Mouse (Mus musculus) kidney, adult 2 months (tissue): ENCODE data around the gene 4921530L21Rik. TPM values are rescaled to one million over a fixed set of nuclear protein-coding genes. Genes with fewer than 3 reads are reported as not detected.

Source experiments
- DNase-seq: peaks from one replicate; pipeline ENCODE4 v3.0.0; 2021
- H3K27ac ChIP-seq: fragments of 200-500 bp; 2 replicates; pipeline ENCODE4 v1.5.1; 2012; ENCODE audit warnings: low read depth, low read length, control low read depth, inconsistent platforms; ENCODE audit not compliant: insufficient read depth
- H3K27me3 ChIP-seq: fragments of 200-500 bp; replicated peaks from 2 replicates; pipeline ENCODE4 v1.6.1; 2012; ENCODE audit warnings: mild to moderate bottlenecking, moderate library complexity, low read length, inconsistent platforms; ENCODE audit not compliant: control insufficient read depth, insufficient read depth
- H3K36me3 ChIP-seq: fragments of 200-500 bp; 2 replicates; pipeline ENCODE4 v1.6.1; 2012; ENCODE audit warnings: mild to moderate bottlenecking, moderate library complexity, low read length, inconsistent platforms; ENCODE audit not compliant: control insufficient read depth, insufficient read depth
- H3K4me1 ChIP-seq: fragments of 200-500 bp; 2 replicates; pipeline ENCODE4 v1.6.1; 2011; ENCODE audit warnings: low read length; ENCODE audit not compliant: control insufficient read depth, insufficient read depth
- H3K4me3 ChIP-seq: fragments of 200-500 bp; 2 replicates; pipeline ENCODE4 v1.5.1; 2011; ENCODE audit warnings: mild to moderate bottlenecking, low read depth, low read length, control low read depth; ENCODE audit not compliant: insufficient read depth
- CTCF ChIP-seq: fragments of 200-500 bp; conservative IDR thresholded peaks from 2 replicates; pipeline ENCODE4 v1.5.1; 2011; ENCODE audit warnings: low read depth, mild to moderate bottlenecking, control low read depth, low read length, moderate library complexity, mixed read lengths; ENCODE audit not compliant: insufficient read depth, insufficient read length
- POLR2A ChIP-seq: fragments of 200-500 bp; IDR thresholded peaks from one replicate; pipeline ENCODE4 v1.6.1; 2011; ENCODE audit warnings: low read depth, low read length, control low read depth
- WGBS: fragments of 180-500 bp; shearing (Covaris S2); methylation state at CpG from one replicate; pipeline ENCODE4 v1.1.7; 2018; 5-methylcytosine and 5-hydroxymethylcytosine counted together
- polyA plus RNA-seq: library from polyadenylated mRNA; depleted of rRNA; stranded (reverse); fragments of >200 nt; gene quantifications from 2 replicates; pipeline ENCODE4 v1.2.3, GENCODE M21; 2012

The 4921530L21Rik gene
- polyA plus RNA-seq, 1 experiment = not detected

GRCm38 (mm10) chr14:95899458-95899857 lies 18.4 kb downstream of the 4921530L21Rik start:
- Histone ChIP-seq H3K27me3 (no peaks in the 10 kb centered on the region), H3K36me3 (no peaks in the 10 kb centered on the region), H3K4me3 (no peak overlapping the region), H3K4me1 (no peaks in the 10 kb centered on the region), H3K27ac (no peak overlapping the region)
- no peak for DNase-seq
- 53% methylated on average over 6 of the region's 6 CpGs for WGBS
- TF ChIP-seq CTCF (no peak), POLR2A (no peak)

- Histone ChIP-seq H3K4me1 (no peaks in the 10 kb centered on the region), H3K27ac (no peak overlapping the region), H3K27me3 (no peaks in the 10 kb centered on the region), H3K4me3 (no peak overlapping the region), H3K36me3 (no peaks in the 10 kb centered on the region)
- 79% methylated on average over 1 of the region's 1 CpGs for WGBS
- no peak for TF ChIP-seq CTCF
- no peak for TF ChIP-seq POLR2A
- DNase-seq = no peak
Observed at GRCm38 (mm10) chr14:95904591-95905095, 23.6 kb downstream of the 4921530L21Rik start.

GRCm38 (mm10) chr14:95913293-95913692 lies 32.2 kb downstream of the 4921530L21Rik start:
- no peak for DNase-seq
- H3K36me3 ChIP-seq = no peaks in the 10 kb centered on the region
- 89% methylated on average over 2 of the region's 2 CpGs for WGBS
- TF ChIP-seq POLR2A = no peak
- TF ChIP-seq CTCF = no peak
- H3K4me3 ChIP-seq = no peak overlapping the region
- no peak overlapping the region for H3K27ac ChIP-seq
- H3K4me1 ChIP-seq = no peaks in the 10 kb centered on the region
- H3K27me3 ChIP-seq = no peaks in the 10 kb centered on the region

- no peaks in the 10 kb centered on the region for H3K4me1 ChIP-seq
- no peak for DNase-seq
- H3K4me3 ChIP-seq = no peak overlapping the region
- no peaks in the 10 kb centered on the region for H3K27me3 ChIP-seq
- no peaks in the 10 kb centered on the region for H3K36me3 ChIP-seq
- H3K27ac ChIP-seq = no peak overlapping the region
- TF ChIP-seq POLR2A = no peak
- TF ChIP-seq CTCF = no peak
- WGBS = 82% methylated on average over 1 of the region's 1 CpGs
Observed at GRCm38 (mm10) chr14:95926742-95927141, 45.7 kb downstream of the 4921530L21Rik start.

GRCm38 (mm10) chr14:95927810-95928785 lies 47.0 kb downstream of the 4921530L21Rik start:
- Histone ChIP-seq H3K27me3 (no peaks in the 10 kb centered on the region), H3K36me3 (no peaks in the 10 kb centered on the region), H3K27ac (no peak overlapping the region), H3K4me1 (no peaks in the 10 kb centered on the region), H3K4me3 (no peak overlapping the region)
- peak; percentile 50 for DNase-seq
- WGBS = 60% methylated on average over 3 of the region's 3 CpGs
- TF ChIP-seq CTCF (no peak), POLR2A (no peak)
